Mouse (Mus musculus): ENCODE measurements around the gene Pprc1. TPM values are rescaled to one million over a fixed set of nuclear protein-coding genes. Genes with fewer than 3 reads are reported as not detected.

The Pprc1 gene
- polyA plus RNA-seq, 1 experiment from 2014 or later = 39.9 TPM

GRCm38 (mm10) chr19:46037925-46038850 is 6.5 kb upstream of the Pprc1 start:
- peak overlapping the region; percentile 99 for H3K4me3 ChIP-seq
- H3K4me1 ChIP-seq (replicated peaks) = peaks cover 72% of the 10 kb centered on the region
- H3K27me3 ChIP-seq (ENCODE audit: insufficient read depth, poor library complexity, severe bottlenecking) = no peaks in the 10 kb centered on the region
- WGBS = 20% methylated on average over 13 of the region's 13 CpGs
- peak; percentile 35 for DNase-seq (ENCODE audit: low spot score)
- no peaks in the 10 kb centered on the region for H3K9me3 ChIP-seq
- peaks cover 39% of the 10 kb centered on the region for H3K36me3 ChIP-seq
- peak overlapping the region; percentile 98 for H3K27ac ChIP-seq

DNA sequence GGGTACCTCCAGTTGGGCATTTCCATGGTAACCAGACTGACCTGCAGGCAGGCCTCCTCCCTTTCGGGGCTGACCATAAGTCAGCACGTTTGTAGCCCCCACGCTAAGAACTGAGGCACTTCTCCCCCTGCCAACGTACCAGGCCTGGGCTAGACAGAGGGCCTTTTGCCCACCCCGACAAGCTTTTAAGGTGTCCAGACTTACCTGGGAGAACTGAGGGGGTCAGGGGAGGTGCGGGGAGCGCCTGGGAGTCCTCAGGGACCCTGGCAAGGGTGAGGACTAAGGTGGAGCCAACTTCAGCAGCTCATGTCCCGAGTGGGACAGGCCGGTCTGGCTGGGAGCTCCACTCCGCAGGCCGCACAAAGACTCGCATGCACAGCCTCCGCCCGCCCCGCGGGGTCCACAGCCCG is 5.8 kb upstream of the Pprc1 start:
- Histone ChIP-seq H3K36me3 (peaks cover 32% of the 10 kb centered on the region), H3K4me1 (replicated peaks) (peaks cover 77% of the 10 kb centered on the region), H3K27me3 (ENCODE audit: insufficient read depth, poor library complexity, severe bottlenecking) (no peaks in the 10 kb centered on the region), H3K9me3 (no peaks in the 10 kb centered on the region), H3K27ac (peak overlapping the region; percentile 98), H3K4me3 (peak overlapping the region; percentile 99)
- DNase-seq (ENCODE audit: low spot score) = peak; percentile 64
- under 1% methylated on average over 17 of the region's 17 CpGs for WGBS

GRCm38 (mm10) chr19:46039478-46039877 is 5.2 kb upstream of the Pprc1 start:
- Histone ChIP-seq H3K9me3 (no peaks in the 10 kb centered on the region), H3K4me3 (peak overlapping the region; percentile 99), H3K36me3 (peaks cover 26% of the 10 kb centered on the region), H3K27me3 (ENCODE audit: insufficient read depth, poor library complexity, severe bottlenecking) (no peaks in the 10 kb centered on the region), H3K27ac (peak overlapping the region; percentile 98), H3K4me1 (replicated peaks) (peaks cover 82% of the 10 kb centered on the region)
- peak; percentile 92 for DNase-seq (ENCODE audit: low spot score)
- 2% methylated on average over 27 of the region's 30 CpGs for WGBS

DNA sequence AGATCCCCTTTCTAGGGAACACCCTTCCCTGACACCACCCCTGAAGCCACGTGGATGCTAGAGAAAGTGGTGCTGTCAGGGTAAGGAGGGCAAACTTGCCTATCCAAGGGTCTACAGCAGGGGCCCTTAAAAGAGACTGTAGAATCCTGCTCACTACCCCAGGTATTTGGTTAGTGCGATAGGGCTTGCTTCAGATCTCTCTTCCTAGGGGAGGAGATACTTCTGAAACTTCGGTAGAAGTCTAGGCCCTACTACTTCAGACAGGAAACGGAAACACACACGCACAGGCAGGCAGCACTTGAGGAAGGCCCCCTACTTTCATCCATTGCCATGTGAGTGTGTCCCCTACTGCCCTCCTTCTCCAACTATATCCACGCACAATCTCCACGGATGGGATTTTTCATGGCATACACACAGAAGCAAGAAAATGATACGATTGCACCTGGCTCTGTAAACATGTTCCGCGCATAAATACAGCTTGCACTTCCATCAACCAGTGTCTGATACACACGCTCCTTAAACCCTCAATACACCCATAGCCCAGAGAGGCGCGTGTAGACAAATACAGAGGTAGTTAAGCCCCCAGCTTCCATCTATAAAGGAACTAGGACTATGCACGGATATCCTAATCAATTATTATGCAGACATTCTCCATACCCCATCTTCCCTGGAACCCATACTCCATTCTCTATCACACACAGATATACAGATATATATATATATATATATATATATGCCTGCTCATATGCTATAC is 4.4 kb upstream of the Pprc1 start:
- Histone ChIP-seq H3K4me1 (replicated peaks) (peaks cover 89% of the 10 kb centered on the region), H3K4me3 (peak overlapping the region; percentile 99), H3K27ac (peak overlapping the region; percentile 98), H3K36me3 (peaks cover 18% of the 10 kb centered on the region), H3K9me3 (no peaks in the 10 kb centered on the region), H3K27me3 (ENCODE audit: insufficient read depth, poor library complexity, severe bottlenecking) (no peaks in the 10 kb centered on the region)
- DNase-seq (ENCODE audit: low spot score) = no peak
- WGBS = 44% methylated on average over 14 of the region's 14 CpGs

DNA sequence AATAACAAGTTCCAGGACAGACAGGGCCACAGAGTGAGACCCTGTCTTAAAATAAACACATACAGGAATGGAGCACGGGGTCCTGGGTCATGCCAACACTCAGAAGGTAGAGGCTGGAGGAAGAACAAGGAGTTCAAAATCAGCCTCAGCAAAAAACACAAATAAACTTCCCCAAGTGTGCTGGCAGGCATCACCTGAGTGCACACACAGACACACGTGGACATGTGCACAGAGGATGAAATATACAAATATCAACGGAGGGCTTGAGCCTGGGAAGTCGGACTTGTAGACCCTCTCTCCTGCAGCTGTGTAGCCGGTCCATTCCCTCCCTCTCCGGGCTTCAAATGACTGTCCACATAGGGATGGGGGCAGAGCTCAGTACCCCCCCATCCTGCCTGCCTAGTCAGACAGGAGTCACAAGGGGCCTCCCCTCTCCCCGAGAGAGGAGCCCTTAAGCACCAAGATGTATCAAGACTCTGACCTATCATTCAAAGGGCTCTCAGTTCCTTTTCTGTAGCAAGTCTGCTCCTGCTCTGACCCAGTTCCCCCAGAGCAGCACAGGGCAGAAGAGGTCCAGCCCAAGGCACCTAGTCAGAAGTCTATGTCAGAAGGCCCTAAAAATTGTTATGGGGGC is 3.3 kb upstream of the Pprc1 start:
- 20% methylated on average over 7 of the region's 7 CpGs for WGBS
- H3K9me3 ChIP-seq = no peaks in the 10 kb centered on the region
- H3K27ac ChIP-seq = peak overlapping the region; percentile 96
- no peak for DNase-seq (ENCODE audit: low spot score)
- H3K4me1 ChIP-seq (replicated peaks) = peaks cover 95% of the 10 kb centered on the region
- peaks cover 7% of the 10 kb centered on the region for H3K36me3 ChIP-seq
- H3K4me3 ChIP-seq = peak overlapping the region; percentile 93
- no peaks in the 10 kb centered on the region for H3K27me3 ChIP-seq (ENCODE audit: insufficient read depth, poor library complexity, severe bottlenecking)

DNA sequence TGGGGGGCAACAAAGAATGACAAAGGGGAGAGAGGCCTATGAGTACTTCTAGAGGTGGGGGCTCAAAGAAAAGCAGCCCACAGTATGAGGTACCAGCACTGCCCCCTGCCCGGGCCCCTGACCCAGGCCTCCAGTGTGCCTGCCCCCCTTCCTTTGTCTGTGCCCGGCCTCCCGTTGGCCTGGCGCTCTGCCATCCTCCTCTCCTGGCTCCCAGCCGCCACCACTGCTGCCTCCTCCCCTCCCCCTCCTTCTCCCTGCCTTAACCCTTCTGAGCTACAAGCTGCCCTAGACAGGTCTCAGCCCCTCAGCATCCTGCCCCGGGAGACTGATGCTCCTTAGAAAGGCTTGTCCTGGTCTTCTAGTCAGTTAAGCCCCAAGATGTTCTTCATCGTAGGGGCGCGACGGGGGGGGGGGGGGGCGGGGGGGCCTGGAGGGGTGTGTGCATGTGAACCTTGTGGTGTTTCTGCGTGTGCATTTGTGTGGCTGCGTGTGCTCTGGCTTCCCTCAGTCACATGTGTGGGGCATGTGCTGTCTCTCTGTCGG is 2.7 kb upstream of the Pprc1 start:
- WGBS = under 1% methylated on average over 14 of the region's 14 CpGs
- no peaks in the 10 kb centered on the region for H3K27me3 ChIP-seq (ENCODE audit: insufficient read depth, poor library complexity, severe bottlenecking)
- peak overlapping the region; percentile 93 for H3K4me3 ChIP-seq
- H3K4me1 ChIP-seq (replicated peaks) = peaks cover 95% of the 10 kb centered on the region
- H3K36me3 ChIP-seq = peaks cover under 1% of the 10 kb centered on the region; the same call in 1 of the 2 replicates
- peak overlapping the region; percentile 96 for H3K27ac ChIP-seq
- peak; percentile 78 for DNase-seq (ENCODE audit: low spot score)
- H3K9me3 ChIP-seq = no peaks in the 10 kb centered on the region

- Histone ChIP-seq H3K36me3 (no peaks in the 10 kb centered on the region), H3K27ac (peak overlapping the region; percentile 96), H3K4me1 (replicated peaks) (peaks cover 95% of the 10 kb centered on the region), H3K4me3 (peak overlapping the region; percentile 93), H3K9me3 (no peaks in the 10 kb centered on the region), H3K27me3 (ENCODE audit: insufficient read depth, poor library complexity, severe bottlenecking) (no peaks in the 10 kb centered on the region)
- 4% methylated on average over 6 of the region's 6 CpGs for WGBS
- DNase-seq (ENCODE audit: low spot score) = peak; percentile 78
Measured at GRCm38 (mm10) chr19:46042476-46043011, 2.1 kb upstream of the Pprc1 start.

DNA sequence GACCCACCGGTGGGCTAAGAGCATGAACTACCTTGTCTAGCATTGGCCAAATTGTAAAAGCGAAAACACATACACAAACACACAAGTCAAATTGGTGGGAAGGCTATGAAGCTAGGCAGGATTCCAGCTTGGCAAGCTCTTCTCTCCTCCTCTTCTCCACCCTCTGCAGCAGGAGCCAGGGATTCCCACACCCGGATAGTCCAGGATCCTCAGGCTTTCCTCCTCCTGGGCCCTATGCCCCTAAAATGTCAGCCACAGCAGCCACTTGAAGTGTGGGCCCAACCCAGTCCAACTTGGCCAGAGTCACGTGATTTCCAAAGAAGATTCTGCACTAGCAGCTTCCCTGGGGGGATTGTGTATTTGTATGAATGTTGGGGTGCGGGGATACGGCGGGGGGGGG is 1.3 kb upstream of the Pprc1 start:
- no peaks in the 10 kb centered on the region for H3K27me3 ChIP-seq (ENCODE audit: insufficient read depth, poor library complexity, severe bottlenecking)
- no peaks in the 10 kb centered on the region for H3K36me3 ChIP-seq
- H3K27ac ChIP-seq = peak overlapping the region; percentile 96
- peak overlapping the region; percentile 93 for H3K4me3 ChIP-seq
- no peak for DNase-seq (ENCODE audit: low spot score)
- peaks cover 89% of the 10 kb centered on the region for H3K4me1 ChIP-seq (replicated peaks)
- WGBS = 62% methylated on average over 7 of the region's 7 CpGs
- H3K9me3 ChIP-seq = no peaks in the 10 kb centered on the region

DNA sequence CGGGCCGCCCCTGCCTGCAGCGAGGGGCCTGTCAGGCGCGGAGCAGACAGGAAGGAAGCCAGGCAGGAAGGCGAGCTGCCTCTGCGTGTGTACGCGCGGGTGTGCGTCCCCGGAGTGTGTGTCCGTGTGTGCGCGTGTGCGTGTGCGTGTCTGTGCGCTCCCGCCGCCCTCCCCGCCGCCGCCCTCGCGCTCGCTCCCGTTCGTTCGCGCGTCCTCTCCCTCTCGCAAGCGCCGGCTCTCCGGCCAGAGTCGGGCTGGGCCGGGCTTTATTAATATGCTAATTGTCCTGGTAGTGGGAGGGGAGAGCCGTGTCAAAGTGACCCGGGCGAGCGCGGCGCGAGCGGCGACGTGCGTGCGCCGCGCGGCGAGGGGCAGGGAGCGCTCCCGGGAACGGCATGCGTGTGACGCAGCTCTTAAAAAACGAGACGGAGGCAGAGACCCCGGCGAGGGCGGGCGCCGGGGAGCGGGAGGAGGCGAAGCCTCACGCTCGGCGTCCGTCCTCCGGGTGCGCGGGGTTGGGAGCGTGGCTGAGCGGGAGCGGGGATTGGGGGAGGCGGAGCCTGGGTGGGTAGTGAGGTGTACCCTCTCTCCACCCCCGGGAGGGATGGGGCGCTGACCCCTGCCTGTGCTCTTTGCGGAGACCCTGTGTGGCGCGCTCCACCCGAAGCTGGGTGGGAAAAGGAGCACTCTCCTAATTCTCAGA is 458 bp downstream of the Pprc1 start, which contains the start of gene Ldb1:
Gene Ldb1, minus strand, starts transcription at position 222 of the 703 bp plus-strand sequence.
- peaks cover 74% of the 10 kb centered on the region for H3K4me1 ChIP-seq (replicated peaks)
- H3K36me3 ChIP-seq = no peaks in the 10 kb centered on the region
- H3K27me3 ChIP-seq (ENCODE audit: insufficient read depth, poor library complexity, severe bottlenecking) = no peaks in the 10 kb centered on the region
- H3K9me3 ChIP-seq = no peaks in the 10 kb centered on the region
- peak; percentile 89 for DNase-seq (ENCODE audit: low spot score)
- WGBS = under 1% methylated on average over 84 of the region's 84 CpGs
- H3K27ac ChIP-seq = peak within 1 kb of the TSS; percentile 96
- peak within 1 kb of the TSS; percentile 93 for H3K4me3 ChIP-seq

- H3K36me3 ChIP-seq = no peaks in the 10 kb centered on the region
Measured at GRCm38 (mm10) chr19:46045696-46046311, 1.1 kb downstream of the Pprc1 start.

DNA sequence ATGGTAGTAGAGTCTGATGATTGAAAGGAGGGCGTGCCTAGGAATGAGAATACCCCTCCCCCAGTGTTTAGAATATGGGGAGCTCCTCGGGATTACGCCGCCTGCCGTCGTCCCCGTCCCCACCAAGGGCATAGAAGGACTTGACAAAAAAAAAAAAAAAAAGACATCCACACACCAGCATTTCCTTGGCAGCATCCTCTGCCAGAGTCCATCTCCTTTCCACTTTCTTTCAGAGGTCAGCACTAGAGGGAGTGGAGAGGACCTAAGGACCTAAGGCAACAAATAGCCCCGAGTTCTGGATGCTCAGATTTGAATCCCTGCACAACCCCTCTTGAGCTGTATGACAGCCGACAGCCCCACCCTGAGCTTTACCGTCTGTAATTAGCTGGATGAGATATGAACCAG is 1.9 kb downstream of the Pprc1 start:
- no peaks in the 10 kb centered on the region for H3K36me3 ChIP-seq
- H3K4me1 ChIP-seq (replicated peaks) = peaks cover 61% of the 10 kb centered on the region
- DNase-seq (ENCODE audit: low spot score) = no peak
- H3K9me3 ChIP-seq = no peaks in the 10 kb centered on the region
- no peaks in the 10 kb centered on the region for H3K27me3 ChIP-seq (ENCODE audit: insufficient read depth, poor library complexity, severe bottlenecking)
- H3K4me3 ChIP-seq = no peak overlapping the region; the same call in 1 of the 2 replicates
- peak overlapping the region; percentile 96; the same call in 1 of the 2 replicates for H3K27ac ChIP-seq
- 6% methylated on average over 10 of the region's 10 CpGs for WGBS

More at GRCm38 (mm10) chr19:46045696-46046311, 1.1 kb downstream of the Pprc1 start:
- under 1% methylated on average over 7 of the region's 7 CpGs for WGBS
- peak; percentile 65 for DNase-seq (ENCODE audit: low spot score)
- H3K9me3 ChIP-seq = no peaks in the 10 kb centered on the region
- peak overlapping the region; percentile 93 for H3K4me3 ChIP-seq
- peak overlapping the region; percentile 96 for H3K27ac ChIP-seq
- no peaks in the 10 kb centered on the region for H3K27me3 ChIP-seq (ENCODE audit: insufficient read depth, poor library complexity, severe bottlenecking)
- H3K4me1 ChIP-seq (replicated peaks) = peaks cover 69% of the 10 kb centered on the region
